Mouse (Mus musculus) bone marrow, adult 2 months (tissue): ENCODE measurements around the gene Rhof. TPM values are rescaled to one million over a fixed set of nuclear protein-coding genes. Genes with fewer than 3 reads are reported as not detected.

Experiments used
- H3K27ac ChIP-seq: fragments of 200-500 bp; 2 replicates; pipeline ENCODE4 v1.5.1; 2012; ENCODE audit warnings: low read depth, mild to moderate bottlenecking, control low read depth, inconsistent platforms, low read length; ENCODE audit not compliant: control insufficient read depth, poor library complexity, insufficient read depth
- H3K4me1 ChIP-seq: fragments of 200-500 bp; 2 replicates; pipeline ENCODE4 v1.6.1; 2011; ENCODE audit warnings: low read length; ENCODE audit not compliant: control insufficient read depth, insufficient read depth
- H3K4me3 ChIP-seq: fragments of 200-500 bp; replicated peaks from 2 replicates; pipeline ENCODE3; 2011; ENCODE audit warnings: mild to moderate bottlenecking, low read depth, low read length, control low read depth; ENCODE audit not compliant: control insufficient read depth
- CTCF ChIP-seq: fragments of 200-500 bp; IDR thresholded peaks from 2 replicates; pipeline ENCODE4 v1.5.1; 2011; ENCODE audit warnings: low read length, control low read depth; ENCODE audit not compliant: control insufficient read depth, insufficient read depth
- POLR2A ChIP-seq: fragments of 200-500 bp; IDR thresholded peaks from 2 replicates; pipeline ENCODE4 v1.6.1; 2011; ENCODE audit warnings: low read depth, mild to moderate bottlenecking, control low read depth, low read length, borderline replicate concordance; ENCODE audit not compliant: control insufficient read depth
- WGBS: fragments of 180-500 bp; shearing (Covaris S2); methylation state at CpG from one replicate; pipeline ENCODE4 v1.1.7; 2018; 5-methylcytosine and 5-hydroxymethylcytosine counted together
- polyA plus RNA-seq: library from polyadenylated mRNA; stranded (reverse); fragments of >200 nt; gene quantifications from 2 replicates; pipeline ENCODE4 v1.2.4, GENCODE M21; 2011; ENCODE audit warnings: low replicate concordance; ENCODE audit not compliant: missing spikeins, insufficient read depth, insufficient read length

Gene Rhof
- polyA plus RNA-seq, 1 experiment = 7.2 TPM

DNA sequence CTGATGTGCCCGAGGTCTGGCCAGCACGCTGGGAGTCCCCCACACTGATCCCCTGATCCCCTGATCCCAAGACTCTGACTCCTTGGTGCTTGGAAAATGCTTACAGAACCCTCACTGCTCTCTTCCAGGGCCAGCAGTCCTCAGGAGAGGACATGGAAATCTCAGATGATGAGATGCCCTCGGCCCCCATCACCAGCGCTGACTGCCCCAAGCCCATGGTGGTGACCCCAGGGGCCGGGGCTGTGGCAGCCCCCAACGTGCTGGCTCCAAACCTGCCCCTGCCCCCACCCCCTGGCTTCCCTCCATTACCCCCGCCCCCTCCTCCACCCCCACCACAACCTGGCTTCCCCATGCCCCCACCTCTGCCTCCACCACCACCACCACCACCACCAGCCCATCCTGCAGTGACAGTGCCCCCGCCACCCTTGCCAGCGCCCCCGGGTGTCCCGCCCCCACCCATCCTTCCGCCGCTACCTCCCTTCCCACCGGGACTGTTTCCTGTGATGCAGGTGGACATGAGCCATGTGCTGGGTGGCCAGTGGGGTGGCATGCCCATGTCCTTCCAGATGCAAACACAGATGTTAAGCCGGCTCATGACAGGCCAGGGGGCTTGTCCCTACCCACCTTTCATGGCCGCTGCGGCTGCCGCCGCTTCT is 19.3 kb upstream of the Rhof start:
- H3K4me1 ChIP-seq = peaks cover 15% of the 10 kb centered on the region
- TF ChIP-seq CTCF (no peak), POLR2A (no peak; the same call in 1 of the 2 replicates)
- WGBS = 86% methylated on average over 19 of the region's 19 CpGs

DNA sequence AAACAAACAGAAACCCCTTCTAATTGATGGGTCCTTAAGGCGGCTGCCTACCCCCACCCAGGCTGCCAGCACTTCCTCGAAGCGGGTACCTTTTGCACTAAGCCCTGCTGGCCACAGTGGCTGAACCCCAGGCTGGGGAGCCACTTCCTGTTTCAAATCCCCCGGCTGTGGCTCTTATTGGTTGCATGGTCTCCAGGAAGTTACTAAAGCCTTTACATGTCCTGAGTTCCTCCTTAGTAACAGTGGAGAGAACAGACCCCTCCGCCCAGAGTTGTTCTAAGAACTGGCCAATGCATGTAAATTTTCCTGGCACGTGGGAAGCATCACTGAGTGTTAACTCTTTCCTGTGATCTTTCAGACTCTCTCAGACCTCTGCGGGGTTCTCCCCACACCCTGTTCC is 18.6 kb upstream of the Rhof start:
- WGBS = 5% methylated on average over 7 of the region's 7 CpGs
- TF ChIP-seq POLR2A (peak; percentile 69; the same call in 1 of the 2 replicates), CTCF (no peak)
- H3K4me1 ChIP-seq = peaks cover 15% of the 10 kb centered on the region
- H3K27ac ChIP-seq = peak overlapping the region; percentile 94
- peak overlapping the region; percentile 71 for H3K4me3 ChIP-seq

More for the DNA sequence above, 19.3 kb upstream of the Rhof start:
- H3K27ac ChIP-seq = peak overlapping the region; percentile 45
- no peak overlapping the region for H3K4me3 ChIP-seq

DNA sequence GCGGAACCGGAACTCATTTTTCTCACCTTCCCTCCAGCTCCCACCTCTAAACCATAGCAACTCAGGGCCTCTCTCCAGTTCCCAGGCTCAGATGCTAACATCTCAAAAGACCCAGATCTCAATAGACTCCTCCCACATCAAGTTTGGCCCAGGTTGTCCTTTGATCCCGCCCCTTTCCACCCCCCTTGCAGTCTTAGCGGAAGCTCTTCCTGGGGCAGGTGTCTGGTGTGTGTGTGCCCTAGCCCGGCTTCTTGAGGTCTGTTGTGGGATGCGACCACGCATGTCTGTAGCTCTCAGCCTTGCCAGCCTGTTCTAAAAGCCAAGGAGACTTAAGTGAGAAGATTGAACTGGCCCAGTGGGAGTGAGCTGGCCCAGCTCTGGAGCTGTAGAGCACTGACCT is 18.1 kb upstream of the Rhof start:
- peaks cover 15% of the 10 kb centered on the region for H3K4me1 ChIP-seq
- peak overlapping the region; percentile 71 for H3K4me3 ChIP-seq
- TF ChIP-seq CTCF (no peak), POLR2A (no peak)
- WGBS = 3% methylated on average over 7 of the region's 7 CpGs
- H3K27ac ChIP-seq = peak overlapping the region; percentile 94

DNA sequence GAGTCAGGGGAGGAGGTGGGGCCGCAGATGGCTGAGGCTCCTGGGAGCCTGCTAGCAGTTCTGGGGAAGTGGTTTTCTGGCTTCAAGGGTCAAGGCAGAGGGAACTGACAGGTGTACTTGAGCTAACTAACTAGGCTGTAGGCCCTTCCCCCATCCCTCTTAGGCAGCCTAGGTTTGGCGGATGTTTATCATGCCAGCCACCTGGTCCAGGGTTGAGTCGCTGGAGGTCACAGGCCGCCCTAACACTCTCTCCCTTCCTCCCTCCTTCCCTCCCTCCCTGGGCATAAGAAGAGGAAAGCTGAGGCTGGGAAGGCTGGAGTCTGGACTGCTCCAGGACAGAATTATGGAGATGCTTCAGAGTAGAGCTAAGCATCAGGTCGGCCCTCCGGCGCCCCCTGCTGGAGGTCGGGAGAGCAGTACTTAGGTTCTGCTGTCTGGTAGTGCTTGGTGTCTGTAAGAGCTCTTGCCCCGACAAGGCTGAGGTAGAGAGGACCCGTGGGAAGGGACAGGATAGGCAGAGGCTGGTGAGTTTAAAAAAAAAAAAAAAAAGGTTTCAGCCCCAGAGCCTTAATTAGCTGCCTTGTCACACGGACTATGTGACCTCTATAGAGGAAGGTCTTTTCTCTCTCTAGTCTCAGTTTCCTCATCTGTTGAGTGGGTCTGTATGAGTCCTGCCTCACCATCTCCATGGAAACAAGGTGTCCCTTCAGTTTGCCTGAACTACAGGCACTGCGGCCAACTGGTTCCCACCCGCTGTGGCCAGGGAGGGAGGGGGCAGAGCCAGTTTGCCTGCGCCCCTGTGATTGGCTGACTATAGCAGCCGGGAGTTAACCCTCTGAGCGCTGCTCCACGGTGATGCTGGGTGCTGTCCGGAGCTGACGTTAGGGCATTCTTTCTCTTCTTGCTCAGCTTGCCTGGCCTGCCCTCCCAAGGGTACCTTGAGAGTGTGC is 17.2 kb upstream of the Rhof start:
- Histone ChIP-seq H3K4me1 (peaks cover 15% of the 10 kb centered on the region), H3K4me3 (peak overlapping the region; percentile 71), H3K27ac (peak overlapping the region; percentile 94)
- TF ChIP-seq POLR2A = peak; percentile 53; the same call in 1 of the 2 replicates
- peak; percentile 94 for TF ChIP-seq CTCF
- 4% methylated on average over 19 of the region's 19 CpGs for WGBS

DNA sequence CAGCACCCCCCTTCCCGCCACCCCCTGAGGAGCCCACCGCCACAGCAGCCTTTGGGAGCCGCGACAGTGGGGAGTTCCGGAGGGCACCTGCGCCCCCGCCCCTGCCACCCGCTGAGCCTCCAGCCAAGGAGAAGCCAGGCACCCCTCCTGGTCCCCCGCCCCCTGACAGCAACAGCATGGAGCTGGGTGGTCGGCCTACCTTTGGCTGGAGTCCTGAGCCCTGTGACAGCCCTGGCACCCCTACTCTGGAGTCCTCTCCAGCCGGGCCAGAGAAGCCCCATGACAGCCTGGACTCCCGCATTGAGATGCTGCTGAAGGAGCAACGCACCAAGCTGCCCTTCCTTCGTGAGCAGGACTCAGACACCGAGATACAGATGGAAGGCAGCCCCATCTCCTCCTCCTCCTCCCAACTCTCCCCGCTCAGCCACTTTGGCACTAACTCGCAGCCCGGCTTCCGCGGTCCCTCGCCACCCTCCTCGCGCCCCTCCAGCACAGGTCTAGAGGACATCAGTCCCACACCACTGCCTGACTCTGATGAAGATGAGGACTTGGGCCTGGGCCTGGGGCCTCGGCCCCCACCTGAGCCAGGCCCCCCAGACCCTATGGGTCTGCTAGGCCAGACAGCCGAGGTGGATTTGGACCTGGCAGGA is 15.7 kb upstream of the Rhof start:
- WGBS = 92% methylated on average over 25 of the region's 25 CpGs
- Histone ChIP-seq H3K4me1 (peaks cover 15% of the 10 kb centered on the region), H3K4me3 (no peak overlapping the region), H3K27ac (no peak overlapping the region)
- TF ChIP-seq CTCF (no peak), POLR2A (no peak)

DNA sequence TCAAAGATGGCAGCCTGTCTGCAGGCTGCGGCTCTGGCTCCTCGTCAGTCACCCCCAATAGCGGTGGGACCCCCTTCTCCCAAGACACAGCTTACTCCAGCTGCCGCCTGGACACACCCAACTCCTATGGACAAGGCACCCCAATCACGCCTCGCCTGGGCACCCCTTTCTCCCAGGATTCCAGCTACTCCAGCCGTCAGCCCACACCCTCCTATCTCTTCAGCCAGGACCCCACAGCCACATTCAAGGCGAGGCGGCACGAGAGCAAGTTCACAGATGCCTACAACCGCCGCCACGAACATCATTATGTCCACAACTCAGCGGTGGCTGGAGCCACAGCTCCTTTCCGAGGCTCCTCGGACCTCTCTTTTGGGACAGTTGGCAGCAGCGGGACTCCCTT is 15.1 kb upstream of the Rhof start:
- 89% methylated on average over 17 of the region's 17 CpGs for WGBS
- Histone ChIP-seq H3K4me3 (no peak overlapping the region), H3K27ac (no peak overlapping the region), H3K4me1 (peaks cover 10% of the 10 kb centered on the region)
- TF ChIP-seq POLR2A (no peak), CTCF (no peak)

DNA sequence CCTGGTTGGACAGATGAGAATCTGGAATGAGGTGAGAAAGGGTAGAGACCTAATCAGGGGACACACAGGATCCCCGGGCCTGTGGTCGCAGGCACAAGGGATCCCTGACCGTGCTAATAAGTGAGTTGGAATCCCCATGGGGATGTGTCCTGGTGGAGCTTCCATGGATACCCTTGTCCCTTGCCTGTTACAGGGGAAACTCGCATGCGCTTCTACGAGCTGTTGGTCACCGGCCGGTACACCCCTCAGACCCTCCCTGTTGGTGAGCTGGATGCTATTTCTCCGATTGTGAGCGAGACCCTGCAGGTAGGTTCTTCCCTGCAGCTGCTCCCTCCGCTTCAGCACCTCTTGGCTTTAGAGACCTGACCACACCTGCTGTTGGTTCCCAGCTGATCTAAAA is 13.9 kb upstream of the Rhof start:
- Histone ChIP-seq H3K27ac (no peak overlapping the region), H3K4me1 (peaks cover 3% of the 10 kb centered on the region)
- TF ChIP-seq POLR2A (no peak), CTCF (no peak)

DNA sequence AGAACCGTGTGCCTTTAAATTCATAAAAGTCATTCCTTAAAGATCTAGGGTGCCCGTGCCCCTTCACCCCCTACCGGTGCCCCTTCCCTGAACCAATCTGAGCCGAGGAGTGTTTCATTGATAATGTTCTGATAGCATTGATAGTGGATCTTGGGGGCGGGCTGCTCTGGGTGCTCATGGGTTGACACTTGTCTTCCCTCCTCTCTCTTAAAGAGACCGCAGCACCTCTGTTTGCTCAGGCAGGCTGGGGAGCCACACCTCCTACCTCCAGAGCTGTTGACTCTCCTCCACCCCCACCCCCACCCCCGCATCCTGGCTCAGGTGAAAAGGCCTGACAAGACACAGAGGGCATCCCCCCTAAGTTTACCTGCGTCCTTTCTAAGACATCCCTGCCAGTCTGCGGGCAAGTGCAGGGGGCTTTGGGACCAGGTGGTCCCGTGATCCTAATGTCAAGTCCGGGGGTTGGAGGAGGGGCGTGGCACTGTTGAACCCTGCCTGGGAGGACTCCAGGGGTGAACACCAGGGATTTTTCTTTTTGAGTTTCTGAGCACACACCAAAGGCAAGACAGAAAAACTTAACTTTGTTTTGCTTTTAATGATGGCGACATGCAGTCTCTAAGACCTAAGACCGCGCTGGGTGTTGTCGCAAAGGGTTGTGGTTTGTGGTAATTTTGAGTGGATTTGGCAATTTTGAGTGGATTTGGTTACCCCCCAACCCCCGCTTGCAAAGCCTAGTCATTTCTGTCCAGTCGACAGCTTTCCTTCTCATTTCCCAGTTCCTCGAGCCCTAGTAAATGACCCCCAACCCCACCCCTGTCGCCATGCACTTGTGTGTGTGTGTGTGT is 12.5 kb upstream of the Rhof start:
- TF ChIP-seq CTCF (no peak), POLR2A (no peak)
- WGBS = 23% methylated on average over 20 of the region's 20 CpGs
- peak overlapping the region; percentile 50 for H3K4me3 ChIP-seq
- H3K4me1 ChIP-seq = peaks cover 1% of the 10 kb centered on the region
- H3K27ac ChIP-seq = peak overlapping the region; percentile 68

More for the DNA sequence above, 13.9 kb upstream of the Rhof start:
- 92% methylated on average over 11 of the region's 11 CpGs for WGBS
- no peak overlapping the region for H3K4me3 ChIP-seq
